Mouse (Mus musculus) thymus, adult 2 months (tissue): ENCODE measurements at regions not wholly inside any gene's neighbourhood (a gene's known extent, or its start where the extent isn't known, plus 50 kb on each side); places are given as distances from the start of the nearest gene placed in this dataset.

Experiments
- DNase-seq: peaks from one replicate; pipeline ENCODE4 v3.0.0; 2021
- H3K27ac ChIP-seq: fragments of 200-500 bp; 2 replicates; pipeline ENCODE4 v1.5.1; 2012; ENCODE audit warnings: low read length, control low read depth; ENCODE audit not compliant: control insufficient read depth, insufficient read depth
- H3K27me3 ChIP-seq: fragments of 200-500 bp; 2 replicates; pipeline ENCODE4 v1.6.1; 2012; ENCODE audit warnings: mild to moderate bottlenecking, low read length, moderate library complexity, mixed read lengths; ENCODE audit not compliant: control insufficient read depth, insufficient read depth
- H3K36me3 ChIP-seq: fragments of 200-500 bp; 2 replicates; pipeline ENCODE4 v1.6.1; 2012; ENCODE audit warnings: mild to moderate bottlenecking, low read length, moderate library complexity; ENCODE audit not compliant: control insufficient read depth, insufficient read depth
- H3K4me1 ChIP-seq: fragments of 200-500 bp; replicated peaks from 2 replicates; pipeline ENCODE4 v1.6.1; 2012; ENCODE audit warnings: low read length; ENCODE audit not compliant: control insufficient read depth, insufficient read depth
- H3K4me3 ChIP-seq: fragments of 200-500 bp; 2 replicates; pipeline ENCODE4 v1.5.1; 2012; ENCODE audit warnings: mild to moderate bottlenecking, low read length, control low read depth, moderate library complexity; ENCODE audit not compliant: control insufficient read depth, insufficient read depth
- CTCF ChIP-seq: fragments of 200-500 bp; IDR thresholded peaks from 2 replicates; pipeline ENCODE4 v1.5.1; 2012; ENCODE audit warnings: mild to moderate bottlenecking, control low read depth, low read length, moderate library complexity, borderline replicate concordance; ENCODE audit not compliant: control insufficient read depth, poor library complexity, insufficient read depth; ENCODE audit errors: extremely low read depth
- POLR2A ChIP-seq: fragments of 200-500 bp; IDR thresholded peaks from 2 replicates; pipeline ENCODE4 v1.6.1; 2012; ENCODE audit warnings: mild to moderate bottlenecking, low read length, control low read depth, moderate library complexity; ENCODE audit not compliant: control insufficient read depth, poor library complexity, insufficient read depth; ENCODE audit errors: extremely low read depth
- WGBS: fragments of 180-500 bp; shearing (Covaris S2); methylation state at CpG from one replicate; pipeline ENCODE4 v1.1.7; 2018; 5-methylcytosine and 5-hydroxymethylcytosine counted together

- no peaks in the 10 kb centered on the region for H3K36me3 ChIP-seq
- DNase-seq = no peak
- peaks cover 5% of the 10 kb centered on the region; the same call in 1 of the 2 replicates for H3K4me1 ChIP-seq
- no peak for TF ChIP-seq POLR2A
- no peak for TF ChIP-seq CTCF
- H3K4me3 ChIP-seq = no peak overlapping the region
- H3K27me3 ChIP-seq = no peaks in the 10 kb centered on the region
- WGBS = 88% methylated on average over 2 of the region's 2 CpGs
- no peak overlapping the region for H3K27ac ChIP-seq
Observed at GRCm38 (mm10) chr9:61620786-61621185, 248.6 kb downstream of the Tle3 start.

DNA sequence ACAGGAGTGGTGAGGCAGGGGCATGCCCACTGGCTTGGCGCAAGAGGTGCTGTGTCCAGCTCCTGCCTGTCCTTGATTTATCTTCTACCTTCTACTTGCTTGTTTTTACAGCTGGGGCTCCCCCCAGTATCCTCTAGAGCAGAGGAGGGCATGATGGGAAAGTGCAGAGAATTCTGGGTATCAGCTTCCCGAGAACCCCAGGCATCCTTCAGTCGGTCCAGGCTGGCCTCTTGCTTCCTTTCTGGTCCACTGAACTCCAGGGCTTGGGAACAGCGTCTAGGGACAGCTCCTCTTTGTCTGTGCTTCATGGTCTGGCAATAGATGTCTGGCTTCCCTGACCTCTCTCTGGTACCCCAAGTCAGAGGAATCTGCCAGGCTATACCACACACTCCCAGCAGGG lies 247.9 kb downstream of the Tle3 start:
- Histone ChIP-seq H3K27me3 (no peaks in the 10 kb centered on the region), H3K36me3 (no peaks in the 10 kb centered on the region), H3K27ac (no peak overlapping the region), H3K4me1 (peaks cover 5% of the 10 kb centered on the region; the same call in 1 of the 2 replicates), H3K4me3 (no peak overlapping the region)
- DNase-seq = no peak
- WGBS = 92% methylated on average over 4 of the region's 4 CpGs
- TF ChIP-seq CTCF (no peak), POLR2A (no peak)

- Histone ChIP-seq H3K27me3 (no peaks in the 10 kb centered on the region), H3K36me3 (no peaks in the 10 kb centered on the region), H3K4me1 (peaks cover 5% of the 10 kb centered on the region; the same call in 1 of the 2 replicates), H3K4me3 (no peak overlapping the region), H3K27ac (no peak overlapping the region)
- 61% methylated on average over 12 of the region's 12 CpGs for WGBS
- TF ChIP-seq POLR2A (no peak), CTCF (no peak)
- DNase-seq = no peak
Observed at GRCm38 (mm10) chr9:61618510-61619249, 246.5 kb downstream of the Tle3 start.

DNA sequence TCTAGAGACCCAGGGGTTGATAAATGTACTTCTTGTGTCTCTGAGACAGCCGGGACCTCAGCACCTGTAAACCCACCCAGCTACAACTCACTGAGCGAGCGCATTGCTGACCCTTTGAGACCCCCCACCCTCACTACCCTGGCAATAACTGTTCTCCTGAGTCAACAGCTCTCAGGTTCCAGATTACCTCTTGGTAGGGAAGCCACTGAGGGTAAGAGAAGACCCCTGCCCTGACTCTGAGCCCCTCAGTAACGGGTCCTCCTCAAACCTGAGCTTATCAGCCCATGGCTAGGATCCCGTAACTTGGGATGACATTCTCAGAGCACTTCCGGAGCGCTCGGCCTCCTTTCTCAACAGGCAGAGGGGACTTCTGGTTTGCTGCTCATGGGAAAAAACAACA lies 245.8 kb downstream of the Tle3 start:
- WGBS = 95% methylated on average over 8 of the region's 8 CpGs
- no peaks in the 10 kb centered on the region for H3K36me3 ChIP-seq
- H3K4me1 ChIP-seq = peaks cover 5% of the 10 kb centered on the region; the same call in 1 of the 2 replicates
- no peak overlapping the region for H3K4me3 ChIP-seq
- H3K27me3 ChIP-seq = no peaks in the 10 kb centered on the region
- no peak overlapping the region; the same call in 1 of the 2 replicates for H3K27ac ChIP-seq
- TF ChIP-seq POLR2A = no peak
- no peak for TF ChIP-seq CTCF
- no peak for DNase-seq

GRCm38 (mm10) chr9:61615556-61615955 lies 243.4 kb downstream of the Tle3 start:
- Histone ChIP-seq H3K4me1 (peaks cover 5% of the 10 kb centered on the region; the same call in 1 of the 2 replicates), H3K27ac (no peak overlapping the region), H3K4me3 (no peak overlapping the region), H3K27me3 (no peaks in the 10 kb centered on the region), H3K36me3 (no peaks in the 10 kb centered on the region)
- WGBS = 90% methylated on average over 4 of the region's 4 CpGs
- TF ChIP-seq POLR2A (no peak), CTCF (no peak)
- no peak for DNase-seq

DNA sequence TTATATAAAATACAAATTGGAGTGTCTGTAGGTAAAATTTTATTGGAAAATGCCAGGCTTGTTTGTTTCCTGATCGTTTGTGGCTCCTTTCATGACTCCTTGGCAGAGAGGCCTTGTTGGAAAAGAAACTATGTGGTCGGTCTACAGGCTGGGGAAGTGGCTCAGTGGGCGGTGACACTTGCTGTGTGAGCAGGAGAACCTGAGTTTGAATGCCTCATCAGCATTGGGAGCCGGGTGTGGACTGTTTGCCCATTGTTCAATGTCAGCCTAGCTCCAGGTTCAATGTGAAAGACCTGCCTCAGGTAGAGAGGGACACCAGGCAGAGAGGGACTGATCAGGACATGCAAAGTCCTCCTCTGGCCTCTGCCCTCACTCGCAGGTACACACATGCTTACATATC lies 235.4 kb downstream of the Tle3 start:
- H3K36me3 ChIP-seq = no peaks in the 10 kb centered on the region
- WGBS = 72% methylated on average over 5 of the region's 5 CpGs
- no peak overlapping the region for H3K4me3 ChIP-seq
- no peaks in the 10 kb centered on the region for H3K4me1 ChIP-seq
- TF ChIP-seq POLR2A (no peak), CTCF (no peak)
- H3K27me3 ChIP-seq = no peaks in the 10 kb centered on the region
- no peak overlapping the region for H3K27ac ChIP-seq
- no peak for DNase-seq

DNA sequence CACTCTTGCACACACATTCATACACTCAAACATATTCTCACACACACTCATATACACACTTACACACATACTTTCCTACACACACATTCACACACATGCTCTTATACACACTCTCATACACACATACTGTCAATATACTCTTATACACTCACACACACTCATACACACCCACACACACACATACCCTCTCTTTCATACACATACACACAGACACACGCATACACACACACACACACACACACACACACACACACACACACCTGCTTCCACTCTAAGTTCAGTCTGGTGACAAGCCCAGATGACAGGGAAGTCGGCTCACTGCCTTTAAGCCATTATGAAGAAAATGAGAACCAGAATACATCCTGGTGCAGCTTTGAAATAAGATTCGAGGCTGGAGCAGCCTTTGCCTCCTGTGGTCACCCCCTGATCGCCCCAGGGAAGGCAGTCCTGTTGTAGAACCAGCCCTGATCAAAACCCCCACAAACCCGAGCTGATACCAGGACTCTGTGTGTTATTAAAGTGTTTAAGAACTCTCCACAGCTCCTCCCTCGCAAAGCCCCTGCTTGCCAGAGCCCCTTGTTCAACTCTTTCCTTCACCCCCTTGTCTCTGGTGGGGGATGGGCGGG lies 230.3 kb downstream of the Tle3 start:
- 55% methylated on average over 7 of the region's 7 CpGs for WGBS
- Histone ChIP-seq H3K4me3 (no peak overlapping the region), H3K36me3 (no peaks in the 10 kb centered on the region), H3K4me1 (no peaks in the 10 kb centered on the region), H3K27me3 (no peaks in the 10 kb centered on the region), H3K27ac (no peak overlapping the region)
- TF ChIP-seq POLR2A (no peak), CTCF (no peak)
- DNase-seq = no peak
